Mouse (Mus musculus) neural tube, embryonic 13.5 days (tissue): ENCODE data around the gene Cbwd1. TPM values are rescaled to one million over a fixed set of nuclear protein-coding genes. Genes with fewer than 3 reads are reported as not detected.
A peak's percentile ranks its signal among the peaks of the same experiment; 100 is the strongest.
"Not testable (repeated sequence)": the region's sequence is repeated elsewhere in the genome, so short reads cannot be mapped to it uniquely, and the experiment has no call there.

Source experiments
- ATAC-seq: fragments of 200-750 bp; cut with Nextera tagmentation; 2 replicates; pipeline ENCODE4 v1.8.0; 2017; ENCODE audit warnings: low read depth, mild to moderate bottlenecking, moderate TSS enrichment, moderate library complexity
- H3K27ac ChIP-seq: fragments of 300-500 bp; sonication (generic); replicated peaks from 2 replicates; pipeline ENCODE4 v1.5.1; 2015; ENCODE audit warnings: moderate library complexity, mild to moderate bottlenecking, inconsistent platforms
- H3K27me3 ChIP-seq: fragments of 300-500 bp; sonication (generic); 2 replicates; pipeline ENCODE4 v1.6.1; 2015; ENCODE audit warnings: mild to moderate bottlenecking, inconsistent platforms
- H3K36me3 ChIP-seq: fragments of 300-500 bp; sonication (generic); 2 replicates; pipeline ENCODE4 v1.6.1; 2015; ENCODE audit warnings: mild to moderate bottlenecking, inconsistent platforms
- H3K4me1 ChIP-seq: fragments of 300-500 bp; sonication (generic); replicated peaks from 2 replicates; pipeline ENCODE4 v1.6.1; 2015; ENCODE audit warnings: inconsistent platforms
- H3K4me2 ChIP-seq: fragments of 300-500 bp; sonication (generic); 2 replicates; pipeline ENCODE4 v1.6.1; 2015; ENCODE audit warnings: inconsistent platforms, mild to moderate bottlenecking, moderate library complexity
- H3K4me3 ChIP-seq: fragments of 300-500 bp; sonication (generic); 2 replicates; pipeline ENCODE4 v1.5.1; 2015; ENCODE audit warnings: mild to moderate bottlenecking, inconsistent platforms
- H3K9ac ChIP-seq: fragments of 300-500 bp; sonication (generic); 2 replicates; pipeline ENCODE4 v1.6.1; 2015; ENCODE audit warnings: moderate library complexity, mild to moderate bottlenecking, inconsistent platforms
- H3K9me3 ChIP-seq: fragments of 300-500 bp; sonication (generic); 2 replicates; pipeline ENCODE4 v1.6.1; 2016; ENCODE audit warnings: inconsistent platforms
- WGBS: fragments of 180-500 bp; shearing (Covaris S2); methylation state at CpG from one replicate; pipeline ENCODE4 v1.1.7; 2015; 5-methylcytosine and 5-hydroxymethylcytosine counted together
- microRNA-seq: library from miRNA; unstranded; fragments of <30 nt; microRNA quantifications from one replicate; pipeline ENCODE4, GENCODE M21; 2016
- polyA plus RNA-seq: library from polyadenylated mRNA; unstranded; fragments of >200 nt; fragmentation: Nextera tagmentation; extraction: Ambion mirVana; gene quantifications from 2 replicates; pipeline ENCODE4 v1.2.1, GENCODE M21; 2015

Gene Cbwd1
- polyA plus RNA-seq, 1 experiment from 2014 or later, result 19.9 TPM

DNA sequence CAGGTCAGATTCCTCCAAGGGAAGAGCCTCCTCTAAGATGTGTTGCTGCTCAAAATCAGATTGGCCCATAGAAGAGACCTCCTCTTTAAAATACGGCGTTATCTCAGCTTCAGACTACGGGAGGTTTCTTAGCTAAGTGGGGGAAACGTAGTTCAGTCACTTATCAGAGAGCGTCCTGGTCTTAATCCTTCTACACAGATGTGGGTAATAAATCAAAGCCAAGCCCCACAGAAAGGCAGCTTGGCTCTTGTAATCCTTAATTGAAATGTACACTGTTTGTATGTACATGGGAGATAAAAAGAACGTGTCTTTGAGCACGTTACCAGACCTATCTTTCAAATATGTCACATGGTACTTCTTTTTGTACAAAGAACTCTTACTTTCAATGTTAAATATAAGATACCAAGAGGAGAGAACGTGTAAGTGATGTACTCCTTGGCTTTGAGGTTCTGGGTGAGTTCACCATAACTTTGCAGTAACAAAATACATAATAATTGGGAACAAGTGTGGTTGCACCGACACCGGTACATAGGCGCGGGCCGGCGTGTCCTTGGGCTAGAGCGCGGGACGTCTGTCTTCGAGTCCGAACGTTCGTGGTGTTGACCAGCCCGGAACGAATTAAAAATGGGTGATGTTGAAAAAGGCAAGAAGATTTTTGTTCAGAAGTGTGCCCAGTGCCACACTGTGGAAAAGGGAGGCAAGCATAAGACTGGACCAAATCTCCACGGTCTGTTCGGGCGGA is 86.1 kb downstream of the Cbwd1 start, which contains the start of gene Gm10053:
TSS of gene Gm10053 (plus strand) at position 558 of the 742 bp plus-strand sequence.
- not testable (repeated sequence) for H3K9ac ChIP-seq, H3K36me3 ChIP-seq, H3K9me3 ChIP-seq, H3K27ac ChIP-seq, H3K4me3 ChIP-seq, ATAC-seq, H3K4me1 ChIP-seq, H3K4me2 ChIP-seq
- 86% methylated on average over 23 of the region's 26 CpGs for WGBS
- H3K27me3 ChIP-seq, result peaks cover 13% of the 10 kb centered on the region

DNA sequence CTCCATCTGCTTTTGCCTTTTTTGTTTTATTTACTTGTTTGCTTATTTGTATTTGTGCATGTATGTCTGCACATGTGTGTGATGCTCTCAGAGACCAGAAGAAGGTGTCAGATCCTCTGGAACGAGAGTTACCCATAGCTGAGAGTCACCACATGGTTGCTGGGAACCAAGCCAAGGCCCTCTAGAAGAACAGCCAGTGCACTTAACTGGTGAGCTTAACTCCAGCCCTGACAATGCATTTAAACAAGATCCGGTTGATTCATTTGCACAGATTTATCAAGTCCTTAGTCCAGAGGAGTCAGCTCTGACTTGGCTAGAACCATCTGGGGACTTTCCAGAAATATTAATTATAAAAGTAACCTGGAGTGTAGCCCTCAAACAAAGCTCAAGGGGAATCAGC is 87.5 kb downstream of the Cbwd1 start:
- Histone ChIP-seq H3K27ac (no peak overlapping the region), H3K27me3 (peaks cover 23% of the 10 kb centered on the region), H3K4me1 (no peaks in the 10 kb centered on the region; the same call in 1 of the 2 replicates), H3K4me3 (no peak overlapping the region), H3K9me3 (no peaks in the 10 kb centered on the region), H3K36me3 (no peaks in the 10 kb centered on the region), H3K9ac (no peak overlapping the region), H3K4me2 (no peak overlapping the region)
- WGBS, result 54% methylated on average over 2 of the region's 2 CpGs
- no peak for ATAC-seq

DNA sequence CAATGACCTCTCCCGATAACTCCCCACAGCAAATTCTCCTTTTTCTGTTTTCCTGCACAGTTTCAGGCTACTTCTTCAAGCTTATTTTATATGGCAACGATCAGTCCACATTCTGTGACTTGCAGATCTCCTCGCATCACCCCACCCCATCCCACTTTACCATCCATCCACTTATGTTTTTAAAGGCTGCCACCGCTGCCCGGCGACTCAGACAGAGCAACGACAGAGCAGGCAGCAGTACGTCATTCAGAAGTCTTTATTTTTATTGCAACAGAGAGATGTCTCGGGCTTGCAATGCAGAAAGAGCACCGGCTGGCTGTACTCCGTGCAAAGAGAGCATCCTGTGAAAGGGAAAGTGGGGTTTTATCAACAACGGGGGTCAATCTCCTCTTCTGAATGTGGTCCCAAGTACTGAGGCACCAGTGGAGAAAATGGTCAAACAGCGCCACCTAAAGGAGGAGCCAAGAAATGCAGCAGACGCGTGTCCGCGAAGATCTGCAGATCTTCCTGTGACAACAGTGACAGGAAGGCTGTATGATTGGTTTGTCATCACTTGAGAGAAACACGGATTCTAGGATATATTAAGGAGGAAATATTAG is 90.3 kb downstream of the Cbwd1 start:
- peak overlapping the region; percentile 60 for H3K4me2 ChIP-seq
- no peaks in the 10 kb centered on the region for H3K9me3 ChIP-seq
- ATAC-seq, result peak; percentile 75; the same call in 1 of the 2 replicates
- peak overlapping the region; percentile 36 for H3K4me3 ChIP-seq
- no peaks in the 10 kb centered on the region for H3K36me3 ChIP-seq
- WGBS, result 18% methylated on average over 18 of the region's 18 CpGs
- no peak overlapping the region for H3K27ac ChIP-seq
- peaks cover 24% of the 10 kb centered on the region for H3K27me3 ChIP-seq
- H3K9ac ChIP-seq, result peak overlapping the region; percentile 68
- no peaks in the 10 kb centered on the region; the same call in 1 of the 2 replicates for H3K4me1 ChIP-seq

Small RNA genes within 50 kb of the gene (microRNA-seq; reads per million reads assigned to microRNA genes)
- gene Mir3084-1, result not detected

Other genes starting within 250 kb of the Cbwd1 start
- 0.66 and 1.6 TPM in 2 replicates for gene Pgm5, start 99.8 kb downstream of the Cbwd1 start, polyA plus RNA-seq
- 278 and 307 TPM in 2 replicates for gene Gm10053, start 85.9 kb downstream of the Cbwd1 start, polyA plus RNA-seq
- not detected in 2 replicates for gene Foxd4, start 60.4 kb downstream of the Cbwd1 start, polyA plus RNA-seq
- gene Dock8, start 37.9 kb upstream of the Cbwd1 start, polyA plus RNA-seq, result 1.5 and 2.5 TPM in 2 replicates